Mouse (Mus musculus): ENCODE data around the gene Sparc. TPM values are rescaled to one million over a fixed set of nuclear protein-coding genes. Genes with fewer than 3 reads are reported as not detected.
A peak's percentile ranks its signal among the peaks of the same experiment; 100 is the strongest.

Gene Sparc
- total and polyA plus RNA-seq, 2 experiments from 2014 or later, result 356 to 794 TPM

- Histone ChIP-seq H3K36me3 (ENCODE audit: insufficient read depth, low read length) (no peaks in the 10 kb centered on the region), H3K4me2 (ENCODE audit: low read depth, low read length) (peak overlapping the region; percentile 100), H3K27me3 (ENCODE audit: insufficient read depth, low read length) (no peaks in the 10 kb centered on the region), H3K9ac (replicated peaks; ENCODE audit: low read length) (peak overlapping the region; percentile 63), H3K4me1 (ENCODE audit: insufficient read depth, low read length) (peaks cover 14% of the 10 kb centered on the region), H3K9me3 (ENCODE audit: low read length) (no peaks in the 10 kb centered on the region), H3K27ac (peak overlapping the region; percentile 37; the same call in 1 of the 2 replicates), H3K4me3 (ENCODE audit: low read length) (peak overlapping the region; percentile 69)
- no peak for TF ChIP-seq CTCF (IDR thresholded peaks at IDR 0.05; ENCODE audit: low read depth)
- DNase-seq (ENCODE audit: low spot score), result no peak
- WGBS, result 44% methylated on average over 3 of the region's 3 CpGs
- no peak for ATAC-seq
These were observed 37.0 kb upstream of the Sparc start for GRCm38 (mm10) chr11:55459850-55460558.

- Histone ChIP-seq H3K9ac (replicated peaks; ENCODE audit: low read length) (no peak overlapping the region), H3K4me1 (ENCODE audit: insufficient read depth, low read length) (peaks cover 14% of the 10 kb centered on the region), H3K27me3 (ENCODE audit: insufficient read depth, low read length) (no peaks in the 10 kb centered on the region), H3K4me3 (ENCODE audit: low read length) (no peak overlapping the region), H3K27ac (no peak overlapping the region), H3K9me3 (ENCODE audit: low read length) (no peaks in the 10 kb centered on the region), H3K36me3 (ENCODE audit: insufficient read depth, low read length) (no peaks in the 10 kb centered on the region), H3K4me2 (ENCODE audit: low read depth, low read length) (no peak overlapping the region)
- 49% methylated on average over 4 of the region's 4 CpGs for WGBS
- TF ChIP-seq CTCF (IDR thresholded peaks at IDR 0.05; ENCODE audit: low read depth), result no peak
- DNase-seq (ENCODE audit: low spot score) (no peak), ATAC-seq (no peak)
These were observed 35.5 kb upstream of the Sparc start for GRCm38 (mm10) chr11:55458501-55458900.

- no peaks in the 10 kb centered on the region for H3K27me3 ChIP-seq (ENCODE audit: insufficient read depth, low read length)
- H3K4me3 ChIP-seq (ENCODE audit: low read length), result no peak overlapping the region
- no peak for TF ChIP-seq CTCF (IDR thresholded peaks at IDR 0.05; ENCODE audit: low read depth)
- H3K27ac ChIP-seq, result no peak overlapping the region
- H3K4me2 ChIP-seq (ENCODE audit: low read depth, low read length), result no peak overlapping the region
- ATAC-seq, result no peak
- WGBS, result 75% methylated on average over 2 of the region's 2 CpGs
- peaks cover 8% of the 10 kb centered on the region for H3K4me1 ChIP-seq (ENCODE audit: insufficient read depth, low read length)
- H3K36me3 ChIP-seq (ENCODE audit: insufficient read depth, low read length), result 0 out of 2 replicates have a peak, but pooled peaks cover 3% of the 10 kb centered on the region
- no peak overlapping the region for H3K9ac ChIP-seq (replicated peaks; ENCODE audit: low read length)
- H3K9me3 ChIP-seq (ENCODE audit: low read length), result no peaks in the 10 kb centered on the region
- no peak for DNase-seq (ENCODE audit: low spot score)
These were observed 32.2 kb upstream of the Sparc start for GRCm38 (mm10) chr11:55455166-55455565.

- Histone ChIP-seq H3K4me1 (ENCODE audit: insufficient read depth, low read length) (no peaks in the 10 kb centered on the region), H3K4me3 (ENCODE audit: low read length) (no peak overlapping the region), H3K36me3 (ENCODE audit: insufficient read depth, low read length) (0 out of 2 replicates have a peak, but pooled peaks cover 3% of the 10 kb centered on the region), H3K9me3 (ENCODE audit: low read length) (no peaks in the 10 kb centered on the region), H3K9ac (replicated peaks; ENCODE audit: low read length) (no peak overlapping the region), H3K27ac (no peak overlapping the region), H3K27me3 (ENCODE audit: insufficient read depth, low read length) (no peaks in the 10 kb centered on the region), H3K4me2 (ENCODE audit: low read depth, low read length) (no peak overlapping the region)
- DNase-seq (ENCODE audit: low spot score) (no peak), ATAC-seq (no peak)
- 92% methylated on average over 4 of the region's 4 CpGs for WGBS
- no peak for TF ChIP-seq CTCF (IDR thresholded peaks at IDR 0.05; ENCODE audit: low read depth)
These were observed 30.7 kb upstream of the Sparc start for GRCm38 (mm10) chr11:55453640-55454039.

GRCm38 (mm10) chr11:55450311-55450710 is 27.3 kb upstream of the Sparc start:
- 0 out of 2 replicates have a peak, but pooled peaks cover 3% of the 10 kb centered on the region for H3K36me3 ChIP-seq (ENCODE audit: insufficient read depth, low read length)
- no peak overlapping the region for H3K4me3 ChIP-seq (ENCODE audit: low read length)
- no peak for DNase-seq (ENCODE audit: low spot score)
- H3K9me3 ChIP-seq (ENCODE audit: low read length), result no peaks in the 10 kb centered on the region
- no peak overlapping the region for H3K4me2 ChIP-seq (ENCODE audit: low read depth, low read length)
- H3K27ac ChIP-seq, result no peak overlapping the region; the same call in 1 of the 2 replicates
- 0 out of 2 replicates have a peak overlapping the region, but pooled peaks have one; percentile 17 for H3K9ac ChIP-seq (replicated peaks; ENCODE audit: low read length)
- ATAC-seq, result no peak
- no peaks in the 10 kb centered on the region for H3K4me1 ChIP-seq (ENCODE audit: insufficient read depth, low read length)
- H3K27me3 ChIP-seq (ENCODE audit: insufficient read depth, low read length), result no peaks in the 10 kb centered on the region
- no peak for TF ChIP-seq CTCF (IDR thresholded peaks at IDR 0.05; ENCODE audit: low read depth)
- 74% methylated on average over 4 of the region's 4 CpGs for WGBS

GRCm38 (mm10) chr11:55449531-55449930 is 26.5 kb upstream of the Sparc start:
- Histone ChIP-seq H3K4me1 (ENCODE audit: insufficient read depth, low read length) (no peaks in the 10 kb centered on the region), H3K4me2 (ENCODE audit: low read depth, low read length) (no peak overlapping the region), H3K27ac (no peak overlapping the region; the same call in 1 of the 2 replicates), H3K9ac (replicated peaks; ENCODE audit: low read length) (no peak overlapping the region), H3K36me3 (ENCODE audit: insufficient read depth, low read length) (0 out of 2 replicates have a peak, but pooled peaks cover 3% of the 10 kb centered on the region), H3K9me3 (ENCODE audit: low read length) (no peaks in the 10 kb centered on the region), H3K4me3 (ENCODE audit: low read length) (no peak overlapping the region), H3K27me3 (ENCODE audit: insufficient read depth, low read length) (no peaks in the 10 kb centered on the region)
- no peak for TF ChIP-seq CTCF (IDR thresholded peaks at IDR 0.05; ENCODE audit: low read depth)
- DNase-seq (ENCODE audit: low spot score) (no peak), ATAC-seq (no peak)
- WGBS, result 71% methylated on average over 7 of the region's 7 CpGs

GRCm38 (mm10) chr11:55446579-55446978 is 23.6 kb upstream of the Sparc start:
- no peak overlapping the region; the same call in 1 of the 2 replicates for H3K27ac ChIP-seq
- no peaks in the 10 kb centered on the region for H3K9me3 ChIP-seq (ENCODE audit: low read length)
- no peaks in the 10 kb centered on the region for H3K4me1 ChIP-seq (ENCODE audit: insufficient read depth, low read length)
- WGBS, result 23% methylated on average over 4 of the region's 4 CpGs
- H3K4me3 ChIP-seq (ENCODE audit: low read length), result no peak overlapping the region
- no peaks in the 10 kb centered on the region for H3K27me3 ChIP-seq (ENCODE audit: insufficient read depth, low read length)
- TF ChIP-seq CTCF (IDR thresholded peaks at IDR 0.05; ENCODE audit: low read depth), result peak; percentile 92
- no peak overlapping the region for H3K9ac ChIP-seq (replicated peaks; ENCODE audit: low read length)
- DNase-seq (ENCODE audit: low spot score) (peak; percentile 86), ATAC-seq (peak; percentile 84)
- no peak overlapping the region for H3K4me2 ChIP-seq (ENCODE audit: low read depth, low read length)
- H3K36me3 ChIP-seq (ENCODE audit: insufficient read depth, low read length), result no peaks in the 10 kb centered on the region
